Mouse (Mus musculus) embryo, embryonic 10.5 days (tissue): ENCODE results near the gene Fam110a.
A peak's percentile ranks its signal among the peaks of the same experiment; 100 is the strongest.

Experiments used
- DNase-seq: peaks from one replicate; pipeline ENCODE4 v3.0.0-alpha.2; 2015; ENCODE audit warnings: low spot score

Fam110a gene

GRCm38 (mm10) chr2:151970191-151971172, 9.5 kb downstream of the Fam110a start:
- peak; percentile 96 for DNase-seq

GRCm38 (mm10) chr2:151969396-151969795, 10.6 kb downstream of the Fam110a start:
- DNase-seq = no peak

- DNase-seq = no peak
Observed at GRCm38 (mm10) chr2:151968986-151969385, 11.0 kb downstream of the Fam110a start.

- DNase-seq = no peak
Observed at GRCm38 (mm10) chr2:151968451-151968850, 11.6 kb downstream of the Fam110a start.

- DNase-seq = no peak
Observed at GRCm38 (mm10) chr2:151967792-151968191, 12.2 kb downstream of the Fam110a start.

GRCm38 (mm10) chr2:151967176-151967750, 12.8 kb downstream of the Fam110a start:
- peak; percentile 53 for DNase-seq

GRCm38 (mm10) chr2:151964052-151964451, 16.0 kb downstream of the Fam110a start:
- peak; percentile 43 for DNase-seq

GRCm38 (mm10) chr2:151963319-151963718, 16.7 kb downstream of the Fam110a start:
- DNase-seq = no peak

- no peak for DNase-seq
Observed at GRCm38 (mm10) chr2:151962474-151962873, 17.5 kb downstream of the Fam110a start.

GRCm38 (mm10) chr2:151961284-151962196, 18.5 kb downstream of the Fam110a start:
- peak; percentile 42 for DNase-seq

GRCm38 (mm10) chr2:151959274-151959673, 20.7 kb downstream of the Fam110a start:
- peak; percentile 75 for DNase-seq

- no peak for DNase-seq
Observed at GRCm38 (mm10) chr2:151956500-151957137, 23.4 kb downstream of the Fam110a start.

- DNase-seq = no peak
Observed at GRCm38 (mm10) chr2:151953665-151954064, 26.4 kb downstream of the Fam110a start.

GRCm38 (mm10) chr2:151949082-151949774, 30.8 kb downstream of the Fam110a start:
- DNase-seq = no peak

GRCm38 (mm10) chr2:151948311-151948710, 31.7 kb downstream of the Fam110a start:
- DNase-seq = no peak

GRCm38 (mm10) chr2:151947617-151948016, 32.4 kb downstream of the Fam110a start:
- DNase-seq = no peak

GRCm38 (mm10) chr2:151944106-151944505, 35.9 kb downstream of the Fam110a start:
- no peak for DNase-seq

- DNase-seq = peak; percentile 51
Observed at GRCm38 (mm10) chr2:151941269-151941668, 38.8 kb downstream of the Fam110a start.

- no peak for DNase-seq
Observed at GRCm38 (mm10) chr2:151939651-151940420, 40.2 kb downstream of the Fam110a start.

- no peak for DNase-seq
Observed at GRCm38 (mm10) chr2:151938780-151939200, 41.2 kb downstream of the Fam110a start.
